26 mouse cellular contexts compared by ENCODE assay signal in genomic region chr7:127866434-127866833, GRCm38 (mm10). TPM values are rescaled to one million over a fixed set of nuclear protein-coding genes. Genes with fewer than 3 reads are reported as not detected.
DNase-seq lines count a peak whose midpoint lies in the region; ATAC-seq lines count a peak whose summit lies in the region.
"Had no signal": no experiment of that assay in that cellular context is flagged by ENCODE, and none has a peak within 500 bp of the region (broad histone marks: within the 10 kb centered on the region; RNA-seq: fewer than 3 reads in every experiment).

No protein-coding gene starts in this region.

- no peaks in the 10 kb centered on the region for H3K27me3 ChIP-seq in forebrain, embryonic 10.5 days (ENCODE audit: poor library complexity, severe bottlenecking)
- no peaks in the 10 kb centered on the region for H3K27me3 ChIP-seq in forebrain, embryonic 14.5 days (replicated peaks; ENCODE audit: control insufficient read depth, insufficient read depth, low read length)
- H3K27me3 ChIP-seq in kidney, embryonic 15.5 days, result no peaks in the 10 kb centered on the region
- H3K27me3 ChIP-seq in neural tube, embryonic 12.5 days (replicated peaks), result no peaks in the 10 kb centered on the region
- no peaks in the 10 kb centered on the region for H3K27me3 ChIP-seq in neural tube, embryonic 15.5 days (replicated peaks)
- H3K27me3 ChIP-seq: embryonic facial prominence, embryonic 15.5 days; forebrain, embryonic 12.5 days; heart, embryonic 12.5 days; hindbrain, embryonic 12.5 days had no signal

- H3K9ac ChIP-seq in forebrain, embryonic 14.5 days (ENCODE audit: low read length), result no peak overlapping the region
- no peak overlapping the region for H3K9ac ChIP-seq in kidney, embryonic 15.5 days
- no peak overlapping the region for H3K9ac ChIP-seq in neural tube, embryonic 12.5 days
- no peak overlapping the region for H3K9ac ChIP-seq in neural tube, embryonic 15.5 days (replicated peaks)
- H3K9ac ChIP-seq: embryonic facial prominence, embryonic 15.5 days; forebrain, embryonic 12.5 days; heart, embryonic 12.5 days; hindbrain, embryonic 12.5 days had no signal

- H3K4me1 ChIP-seq in forebrain, embryonic 10.5 days, result no peaks in the 10 kb centered on the region
- H3K4me1 ChIP-seq in forebrain, embryonic 14.5 days (ENCODE audit: control insufficient read depth, insufficient read depth, low read length), result no peaks in the 10 kb centered on the region
- H3K4me1 ChIP-seq in kidney, embryonic 15.5 days, result no peaks in the 10 kb centered on the region
- 0 out of 2 replicates have a peak, but pooled peaks cover 4% of the 10 kb centered on the region for H3K4me1 ChIP-seq in neural tube, embryonic 12.5 days
- H3K4me1 ChIP-seq in neural tube, embryonic 15.5 days, result peaks cover 11% of the 10 kb centered on the region
- H3K4me1 ChIP-seq: forebrain, embryonic 12.5 days; hindbrain, embryonic 12.5 days had no signal

- H3K4me3 ChIP-seq in forebrain, embryonic 10.5 days, result 0 out of 2 replicates have a peak overlapping the region, but pooled peaks have one; percentile 2
- no peak overlapping the region for H3K4me3 ChIP-seq in forebrain, embryonic 14.5 days (ENCODE audit: low read depth, low read length)
- H3K4me3 ChIP-seq in kidney, embryonic 15.5 days (replicated peaks), result no peak overlapping the region
- peak overlapping the region; percentile 4; the same call in 1 of the 2 replicates for H3K4me3 ChIP-seq in neural tube, embryonic 12.5 days
- H3K4me3 ChIP-seq in neural tube, embryonic 15.5 days (replicated peaks), result no peak overlapping the region
- H3K4me3 ChIP-seq: embryonic facial prominence, embryonic 15.5 days; erythroblast, embryonic 14.5 days; forebrain, embryonic 12.5 days; gastrocnemius, adult 2 months; heart, embryonic 12.5 days; hindbrain, embryonic 12.5 days had no signal

- H3K9me3 ChIP-seq in forebrain, embryonic 10.5 days, result no peaks in the 10 kb centered on the region
- no peaks in the 10 kb centered on the region for H3K9me3 ChIP-seq in forebrain, embryonic 14.5 days (replicated peaks; ENCODE audit: control insufficient read depth, low read length)
- no peaks in the 10 kb centered on the region for H3K9me3 ChIP-seq in kidney, embryonic 15.5 days (replicated peaks)
- no peaks in the 10 kb centered on the region for H3K9me3 ChIP-seq in neural tube, embryonic 12.5 days
- no peaks in the 10 kb centered on the region for H3K9me3 ChIP-seq in neural tube, embryonic 15.5 days (replicated peaks)
- H3K9me3 ChIP-seq: embryonic facial prominence, embryonic 15.5 days; forebrain, embryonic 12.5 days; heart, embryonic 12.5 days; hindbrain, embryonic 12.5 days had no signal

- peaks cover 78% of the 10 kb centered on the region for H3K36me3 ChIP-seq in forebrain, embryonic 10.5 days (replicated peaks)
- peaks cover 54% of the 10 kb centered on the region for H3K36me3 ChIP-seq in forebrain, embryonic 14.5 days (ENCODE audit: control insufficient read depth, insufficient read depth, low read length)
- peaks cover 53% of the 10 kb centered on the region for H3K36me3 ChIP-seq in kidney, embryonic 15.5 days
- peaks cover 54% of the 10 kb centered on the region for H3K36me3 ChIP-seq in neural tube, embryonic 12.5 days
- H3K36me3 ChIP-seq in neural tube, embryonic 15.5 days, result peaks cover 49% of the 10 kb centered on the region

- no peak for ATAC-seq in forebrain, embryonic 14.5 days
- 0 out of 2 replicates have a peak, but pooled peaks have one; percentile 46 for ATAC-seq in kidney, embryonic 15.5 days (replicated peaks; ENCODE audit: low FRiP score)
- no peak for ATAC-seq in neural tube, embryonic 12.5 days (ENCODE audit: low FRiP score, low read depth)
- ATAC-seq in neural tube, embryonic 15.5 days (ENCODE audit: low FRiP score), result no peak
- ATAC-seq: CD4-positive, CD25-positive, alpha-beta regulatory T cell, adult 4 months; hindbrain, postnatal 0 days had no signal

- intact Hi-C loops in heart, postnatal 25 days (cut with DNase I), result loop anchor here (10.0 kb wide), 1 partner anchor 468 kb away; no protein-coding TSS in a partner anchor

- H3K4me2 ChIP-seq in forebrain, embryonic 14.5 days (ENCODE audit: low read length), result no peak overlapping the region
- no peak overlapping the region for H3K4me2 ChIP-seq in kidney, embryonic 15.5 days
- H3K4me2 ChIP-seq in neural tube, embryonic 12.5 days (replicated peaks), result no peak overlapping the region
- no peak overlapping the region for H3K4me2 ChIP-seq in neural tube, embryonic 15.5 days
- H3K4me2 ChIP-seq: embryonic facial prominence, embryonic 15.5 days; forebrain, embryonic 12.5 days; heart, embryonic 12.5 days; hindbrain, embryonic 12.5 days had no signal

- no peak for DNase-seq in forebrain, embryonic 10.5 days (ENCODE audit: extremely low spot score, low spot score)
- DNase-seq in forebrain, embryonic 14.5 days (ENCODE audit: low spot score), result no peak
- no peak for DNase-seq in kidney, postnatal 10 days
- DNase-seq in adrenal gland, adult 18-20 months (ENCODE audit: low spot score in 2 of 2), result no peak
- no peak for DNase-seq in heart, postnatal 25 days (ENCODE audit: low spot score)
- DNase-seq: adrenal gland, postnatal 14 days; B cell, adult 2 months; cerebellum, adult 11-12 months; cerebellum, adult 9-11 months; gastrocnemius, adult 2 months; gastrocnemius, postnatal 25 days; heart, postnatal 36 days had no signal

- 95% methylated on average over 12 of the region's 12 CpGs for WGBS in forebrain, embryonic 10.5 days
- 94% methylated on average over 12 of the region's 12 CpGs for WGBS in forebrain, embryonic 14.5 days
- 91% methylated on average over 11 of the region's 12 CpGs for WGBS in kidney, embryonic 15.5 days
- 94% methylated on average over 12 of the region's 12 CpGs for WGBS in neural tube, embryonic 12.5 days
- 97% methylated on average over 12 of the region's 12 CpGs for WGBS in neural tube, embryonic 15.5 days

- H3K27ac ChIP-seq in forebrain, embryonic 10.5 days, result no peak overlapping the region
- no peak overlapping the region for H3K27ac ChIP-seq in forebrain, embryonic 14.5 days (ENCODE audit: low read depth, low read length)
- H3K27ac ChIP-seq in kidney, embryonic 15.5 days, result no peak overlapping the region
- no peak overlapping the region for H3K27ac ChIP-seq in neural tube, embryonic 12.5 days
- H3K27ac ChIP-seq in neural tube, embryonic 15.5 days (replicated peaks), result no peak overlapping the region
- H3K27ac ChIP-seq: embryonic facial prominence, embryonic 15.5 days; forebrain, embryonic 12.5 days; gastrocnemius, adult 2 months; hindbrain, embryonic 12.5 days; hindbrain, postnatal 0 days had no signal

RNA-seq across cellular contexts. Expression of gene Zfp646, which starts 9.6 kb away (rescaled TPM):
- polyA plus RNA-seq in forebrain, embryonic 10.5 days (2016; fragmentation: Nextera tagmentation; extraction: Ambion mirVana), result 18.6 and 19.5 TPM in 2 replicates
- polyA plus RNA-seq in forebrain, embryonic 14.5 days (2014; fragmentation: Nextera tagmentation; extraction: Ambion mirVana), result 12.0 and 16.8 TPM in 2 replicates
- 11.8 and 13.7 TPM in 2 replicates for polyA plus RNA-seq in kidney, embryonic 15.5 days (2015; fragmentation: Nextera tagmentation; extraction: Ambion mirVana)
- polyA plus RNA-seq in neural tube, embryonic 12.5 days (2016; fragmentation: Nextera tagmentation; extraction: Ambion mirVana), result 18.1 and 19.5 TPM in 2 replicates
- 7.0 and 8.6 TPM in 2 replicates for polyA plus RNA-seq in neural tube, embryonic 15.5 days (2015; fragmentation: Nextera tagmentation; extraction: Ambion mirVana)
- 10 to 100 TPM; 31.1 to 36.6 TPM for total RNA-seq in adrenal gland, adult 18-20 months (2021)
- 10 to 100 TPM; 17.2 to 18.4 TPM for total RNA-seq in heart, postnatal 25 days (2021)

RNA-seq across cellular contexts. Expression of gene Zfp668, which starts 10.2 kb away (rescaled TPM):
- 39.9 and 41.8 TPM in 2 replicates for polyA plus RNA-seq in forebrain, embryonic 10.5 days (2016; fragmentation: Nextera tagmentation; extraction: Ambion mirVana)
- 24.1 and 29.1 TPM in 2 replicates for polyA plus RNA-seq in forebrain, embryonic 14.5 days (2014; fragmentation: Nextera tagmentation; extraction: Ambion mirVana)
- polyA plus RNA-seq in kidney, embryonic 15.5 days (2015; fragmentation: Nextera tagmentation; extraction: Ambion mirVana), result 22.7 TPM in 2 replicates
- 34.7 and 38.9 TPM in 2 replicates for polyA plus RNA-seq in neural tube, embryonic 12.5 days (2016; fragmentation: Nextera tagmentation; extraction: Ambion mirVana)
- polyA plus RNA-seq in neural tube, embryonic 15.5 days (2015; fragmentation: Nextera tagmentation; extraction: Ambion mirVana), result 28.9 and 30.4 TPM in 2 replicates
- 1 to 10 TPM; 8.3 to 9.5 TPM for total RNA-seq in adrenal gland, adult 18-20 months (2021)
- total RNA-seq in heart, postnatal 25 days (2021), result 1 to 10 TPM; 3.4 to 4.7 TPM

RNA-seq across cellular contexts. Expression of gene Prss53, which starts 24.3 kb away (rescaled TPM):
- polyA plus RNA-seq in forebrain, embryonic 10.5 days (2016; fragmentation: Nextera tagmentation; extraction: Ambion mirVana), result 0.32 and 0.49 TPM in 2 replicates
- 0.61 and 0.63 TPM in 2 replicates for polyA plus RNA-seq in forebrain, embryonic 14.5 days (2014; fragmentation: Nextera tagmentation; extraction: Ambion mirVana)
- polyA plus RNA-seq in kidney, embryonic 15.5 days (2015; fragmentation: Nextera tagmentation; extraction: Ambion mirVana), result 2.2 and 2.7 TPM in 2 replicates
- 0.98 and 1.1 TPM in 2 replicates for polyA plus RNA-seq in neural tube, embryonic 12.5 days (2016; fragmentation: Nextera tagmentation; extraction: Ambion mirVana)
- polyA plus RNA-seq in neural tube, embryonic 15.5 days (2015; fragmentation: Nextera tagmentation; extraction: Ambion mirVana), result 1.1 and 1.2 TPM in 2 replicates
- 1 to 10 TPM; 1.2 to 1.9 TPM for total RNA-seq in adrenal gland, adult 18-20 months (2021)
- total RNA-seq in heart, postnatal 25 days (2021), result 1 to 10 TPM in 1 of 2 experiments, under 1 TPM in 1; 0.99 to 1.3 TPM
- total RNA-seq: granulocyte monocyte progenitor cell, adult 5-6 weeks had no signal

RNA-seq across cellular contexts. Expression of gene Gm21974, which starts 28.8 kb away (rescaled TPM):
- polyA plus RNA-seq in forebrain, embryonic 10.5 days (2016; fragmentation: Nextera tagmentation; extraction: Ambion mirVana), result not detected in 2 replicates
- not detected in 2 replicates for polyA plus RNA-seq in forebrain, embryonic 14.5 days (2014; fragmentation: Nextera tagmentation; extraction: Ambion mirVana)
- polyA plus RNA-seq in kidney, embryonic 15.5 days (2015; fragmentation: Nextera tagmentation; extraction: Ambion mirVana), result not detected in 2 replicates
- not detected in 2 replicates for polyA plus RNA-seq in neural tube, embryonic 12.5 days (2016; fragmentation: Nextera tagmentation; extraction: Ambion mirVana)
- polyA plus RNA-seq in neural tube, embryonic 15.5 days (2015; fragmentation: Nextera tagmentation; extraction: Ambion mirVana), result not detected in 2 replicates
- total RNA-seq in adrenal gland, adult 18-20 months (2021), result not detected
- total RNA-seq in heart, postnatal 25 days (2021), result not detected
- total RNA-seq: adrenal gland, postnatal 14 days; gastrocnemius, adult 2 months; gastrocnemius, postnatal 25 days; granulocyte monocyte progenitor cell, adult 5-6 weeks; heart, postnatal 36 days; hindbrain, postnatal 0 days had no signal
- polyA plus RNA-seq: CD4-positive, CD25-positive, alpha-beta regulatory T cell, adult 4 months; embryonic facial prominence, embryonic 11.5 days; embryonic facial prominence, embryonic 15.5 days; erythroblast, embryonic 14.5 days; forebrain, embryonic 12.5 days; heart, embryonic 12.5 days; heart, embryonic 16.5 days; hindbrain, embryonic 12.5 days; hindbrain, postnatal 0 days; intestine, embryonic 14.5 days had no signal

RNA-seq across cellular contexts. Expression of gene Vkorc1, which starts 29.0 kb away (rescaled TPM):
- 32.2 and 41.4 TPM in 2 replicates for polyA plus RNA-seq in forebrain, embryonic 10.5 days (2016; fragmentation: Nextera tagmentation; extraction: Ambion mirVana)
- polyA plus RNA-seq in forebrain, embryonic 14.5 days (2014; fragmentation: Nextera tagmentation; extraction: Ambion mirVana), result 61.5 and 69.9 TPM in 2 replicates
- 152 and 162 TPM in 2 replicates for polyA plus RNA-seq in kidney, embryonic 15.5 days (2015; fragmentation: Nextera tagmentation; extraction: Ambion mirVana)
- polyA plus RNA-seq in neural tube, embryonic 12.5 days (2016; fragmentation: Nextera tagmentation; extraction: Ambion mirVana), result 55.2 and 57.5 TPM in 2 replicates
- polyA plus RNA-seq in neural tube, embryonic 15.5 days (2015; fragmentation: Nextera tagmentation; extraction: Ambion mirVana), result 86.2 and 96.0 TPM in 2 replicates
- total RNA-seq in adrenal gland, adult 18-20 months (2021), result 10 to 100 TPM; 67.2 to 67.4 TPM
- total RNA-seq in heart, postnatal 25 days (2021), result 10 to 100 TPM; 15.2 to 22.0 TPM

Comparison
In these comparisons a context has a peak if more than half of its experiments do, and no peak if none do; other contexts are left out.
1. H3K4me3 ChIP-seq: peak in forebrain, embryonic 10.5 days (single experiment) and neural tube, embryonic 12.5 days (single experiment); none in forebrain, embryonic 14.5 days (single experiment), kidney, embryonic 15.5 days (single experiment) and neural tube, embryonic 15.5 days (single experiment).